Mouse (Mus musculus) c-Kit-positive CD71-positive TER-119-positive erythroid progenitor cells, embryonic 14.5 days (primary cell): ENCODE data around the gene Asb15.

Experiments
- DNase-seq: peaks from one replicate; pipeline ENCODE4 v3.0.0-alpha.2; 2013; ENCODE audit warnings: low spot score

Asb15 gene

GRCm38 (mm10) chr6:24608129-24608528 is 80.2 kb downstream of the Asb15 start:
- no peak for DNase-seq

- no peak for DNase-seq
Observed at GRCm38 (mm10) chr6:24608682-24609081, 80.7 kb downstream of the Asb15 start.

- DNase-seq, result no peak
Observed at GRCm38 (mm10) chr6:24609531-24609930, 81.6 kb downstream of the Asb15 start.

GRCm38 (mm10) chr6:24610358-24610757 is 82.4 kb downstream of the Asb15 start:
- DNase-seq, result no peak

- DNase-seq, result no peak
Observed at GRCm38 (mm10) chr6:24612074-24612755, 84.3 kb downstream of the Asb15 start.

GRCm38 (mm10) chr6:24613346-24613745 is 85.4 kb downstream of the Asb15 start:
- DNase-seq, result no peak

- no peak for DNase-seq
Observed at GRCm38 (mm10) chr6:24613918-24614317, 86.0 kb downstream of the Asb15 start.

- DNase-seq, result no peak
Observed at GRCm38 (mm10) chr6:24616746-24617145, 88.8 kb downstream of the Asb15 start.

- DNase-seq, result no peak
Observed at GRCm38 (mm10) chr6:24619285-24620045, 91.5 kb downstream of the Asb15 start.

- no peak for DNase-seq
Observed at GRCm38 (mm10) chr6:24620936-24621335, 93.0 kb downstream of the Asb15 start.

- no peak for DNase-seq
Observed at GRCm38 (mm10) chr6:24622098-24622497, 94.2 kb downstream of the Asb15 start.
